Mouse (Mus musculus): ENCODE results near the gene Zbtb38.
"Not testable (repeated sequence)": the region's sequence is repeated elsewhere in the genome, so short reads cannot be mapped to it uniquely, and the experiment has no call there.

Zbtb38 gene

GRCm38 (mm10) chr9:96678611-96679010 is 74.0 kb downstream of the Zbtb38 start:
- DNase-seq, result no peak

GRCm38 (mm10) chr9:96677711-96678110 is 74.9 kb downstream of the Zbtb38 start:
- not testable (repeated sequence) for DNase-seq

GRCm38 (mm10) chr9:96676671-96677070 is 76.0 kb downstream of the Zbtb38 start:
- no peak for DNase-seq

GRCm38 (mm10) chr9:96675763-96676640 is 76.6 kb downstream of the Zbtb38 start:
- DNase-seq, result no peak

GRCm38 (mm10) chr9:96675071-96675762 is 77.4 kb downstream of the Zbtb38 start:
- peak; percentile 51 for DNase-seq

- no peak for DNase-seq
These were observed 78.3 kb downstream of the Zbtb38 start for GRCm38 (mm10) chr9:96674301-96674700.

- no peak for DNase-seq
These were observed 80.2 kb downstream of the Zbtb38 start for GRCm38 (mm10) chr9:96672466-96672865.

- no peak for DNase-seq
These were observed 81.4 kb downstream of the Zbtb38 start for GRCm38 (mm10) chr9:96671249-96671648.

- peak; percentile 96 for DNase-seq
These were observed 82.8 kb downstream of the Zbtb38 start for GRCm38 (mm10) chr9:96669877-96670276.

- DNase-seq, result peak; percentile 73
These were observed 84.0 kb downstream of the Zbtb38 start for GRCm38 (mm10) chr9:96668628-96669027.

GRCm38 (mm10) chr9:96660510-96661244 is 92.0 kb downstream of the Zbtb38 start:
- DNase-seq, result no peak

- DNase-seq, result no peak
These were observed 92.8 kb downstream of the Zbtb38 start for GRCm38 (mm10) chr9:96659801-96660200.

- no peak for DNase-seq
These were observed 99.1 kb downstream of the Zbtb38 start for GRCm38 (mm10) chr9:96653538-96653937.

- no peak for DNase-seq
These were observed 99.9 kb downstream of the Zbtb38 start for GRCm38 (mm10) chr9:96652763-96653162.

- no peak for DNase-seq
These were observed 101.8 kb downstream of the Zbtb38 start for GRCm38 (mm10) chr9:96650807-96651206.

- DNase-seq, result peak; percentile 80
These were observed 102.7 kb downstream of the Zbtb38 start for GRCm38 (mm10) chr9:96649924-96650323.

- DNase-seq, result no peak
These were observed 103.3 kb downstream of the Zbtb38 start for GRCm38 (mm10) chr9:96649362-96649761.

- no peak for DNase-seq
These were observed 105.8 kb downstream of the Zbtb38 start for GRCm38 (mm10) chr9:96646668-96647295.

- no peak for DNase-seq
These were observed 107.8 kb downstream of the Zbtb38 start for GRCm38 (mm10) chr9:96644840-96645239.

- DNase-seq, result not testable (repeated sequence)
These were observed 108.6 kb downstream of the Zbtb38 start for GRCm38 (mm10) chr9:96644002-96644401.

- DNase-seq, result no peak
These were observed 113.2 kb downstream of the Zbtb38 start for GRCm38 (mm10) chr9:96639451-96639850.

GRCm38 (mm10) chr9:96638508-96638907 is 114.1 kb downstream of the Zbtb38 start:
- DNase-seq, result no peak

- no peak for DNase-seq
These were observed 115.5 kb downstream of the Zbtb38 start for GRCm38 (mm10) chr9:96637157-96637548.
